Mouse (Mus musculus) CH12.LX (cell line): ENCODE measurements around the gene Fbxo42. TPM values are rescaled to one million over a fixed set of nuclear protein-coding genes. Genes with fewer than 3 reads are reported as not detected.

Experiments
- DNase-seq: peaks from one replicate; pipeline ENCODE4 v3.0.0-alpha.2; 2013; ENCODE audit errors: extremely low read depth
- H3K27ac ChIP-seq: 2 replicates; pipeline ENCODE4 v1.5.1; 2012; ENCODE audit warnings: low read depth, mild to moderate bottlenecking, control low read depth, moderate library complexity; ENCODE audit not compliant: insufficient read depth
- H3K27me3 ChIP-seq: replicated peaks from 2 replicates; pipeline ENCODE3; 2012; ENCODE audit warnings: inconsistent platforms
- H3K36me3 ChIP-seq, 2 experiments: replicated peaks in 1 of 2; 2 replicates each; pipeline versions ENCODE3 to v1.6.1; 2012; ENCODE audit warnings: inconsistent platforms in 1 of 2, low read length in 1 of 2, mild to moderate bottlenecking in 1 of 2, mixed read lengths in 1 of 2, moderate library complexity in 1 of 2; ENCODE audit not compliant: control insufficient read depth in 1 of 2, insufficient read depth in 1 of 2
- H3K4me1 ChIP-seq, 2 experiments: 2 replicates each; pipeline ENCODE4 v1.6.1; 2012; ENCODE audit warnings: inconsistent platforms in 1 of 2, moderate library complexity in 1 of 2; ENCODE audit not compliant: insufficient read depth in 2 of 2, control insufficient read depth in 1 of 2
- H3K4me2 ChIP-seq: 2 replicates; pipeline ENCODE4 v1.6.1; 2012; ENCODE audit warnings: low read depth, mild to moderate bottlenecking, control low read depth; ENCODE audit not compliant: poor library complexity, insufficient read depth, severe bottlenecking
- H3K4me3 ChIP-seq, 3 experiments: fragments of 150-350 bp in 1 of 3; sonication (generic) in 1 of 3; replicated peaks in 1 of 3; 2 replicates each; pipeline versions ENCODE3 to v1.5.1; 2011 to 2012; ENCODE audit warnings: low read depth in 2 of 3, low read length in 2 of 3, mild to moderate bottlenecking in 2 of 3, moderate library complexity in 2 of 3, control low read depth in 1 of 3, improper control_type of control experiment in 1 of 3, inconsistent platforms in 1 of 3, mixed read lengths in 1 of 3; ENCODE audit not compliant: poor library complexity in 1 of 3
- H3K79me2 ChIP-seq: replicated peaks from 2 replicates; pipeline ENCODE4 v1.6.1; 2012; ENCODE audit warnings: mild to moderate bottlenecking, moderate library complexity; ENCODE audit not compliant: control insufficient read depth, poor library complexity, insufficient read depth, severe bottlenecking; ENCODE audit errors: extremely low read depth
- H3K9ac ChIP-seq: 2 replicates; pipeline ENCODE4 v1.6.1; 2012; ENCODE audit warnings: low read depth, mild to moderate bottlenecking, control low read depth, moderate library complexity; ENCODE audit not compliant: insufficient read depth
- H3K9me3 ChIP-seq: replicated peaks from 2 replicates; pipeline ENCODE3; 2012; ENCODE audit warnings: low read length, inconsistent platforms, mixed read lengths
- BHLHE40 ChIP-seq: IDR thresholded peaks from 2 replicates; pipeline ENCODE4 v1.6.1; 2011; ENCODE audit warnings: mild to moderate bottlenecking, low read depth, low read length, improper control_type of control experiment
- CTCF ChIP-seq, 2 experiments: IDR thresholded peaks in 1 of 2; conservative IDR thresholded peaks in 1 of 2; 2 replicates each; pipeline ENCODE4 v1.5.1; 2011 to 2012; ENCODE audit warnings: low read depth in 2 of 2, low read length in 2 of 2, improper control_type of control experiment in 1 of 2, inconsistent platforms in 1 of 2, mild to moderate bottlenecking in 1 of 2, moderate library complexity in 1 of 2
- ELF1 ChIP-seq: IDR thresholded peaks from 2 replicates; pipeline ENCODE4 v1.6.1; 2014; ENCODE audit warnings: low read depth, mild to moderate bottlenecking, inconsistent platforms, low read length, improper control_type of control experiment
- JUN ChIP-seq: IDR thresholded peaks from 2 replicates; pipeline ENCODE4 v1.6.1; 2011; ENCODE audit warnings: low read depth, mild to moderate bottlenecking, low read length, improper control_type of control experiment, moderate library complexity; ENCODE audit not compliant: insufficient read depth
- KAT2A ChIP-seq: IDR thresholded peaks from 2 replicates; pipeline ENCODE4 v1.6.1; 2012; ENCODE audit warnings: low read length, improper control_type of control experiment, inconsistent platforms; ENCODE audit not compliant: insufficient replicate concordance
- MAX ChIP-seq: IDR thresholded peaks from 2 replicates; pipeline ENCODE4 v1.6.1; 2011; ENCODE audit warnings: low read length, improper control_type of control experiment
- MEF2A ChIP-seq: IDR thresholded peaks from 2 replicates; pipeline ENCODE4 v1.6.1; 2014; ENCODE audit warnings: low read depth, mild to moderate bottlenecking, inconsistent platforms, low read length, improper control_type of control experiment, borderline replicate concordance
- MXI1 ChIP-seq: IDR thresholded peaks from 2 replicates; pipeline ENCODE4 v1.6.1; 2011; ENCODE audit warnings: mild to moderate bottlenecking, low read depth, low read length, improper control_type of control experiment
- NRF1 ChIP-seq: IDR thresholded peaks from 2 replicates; pipeline ENCODE4 v1.6.1; 2014; ENCODE audit warnings: low read depth, mild to moderate bottlenecking, inconsistent platforms, low read length, improper control_type of control experiment, moderate library complexity
- POLR2AphosphoS2 ChIP-seq: IDR thresholded peaks from 2 replicates; pipeline ENCODE4 v1.6.1; 2011; ENCODE audit warnings: low read depth, low read length, improper control_type of control experiment
- TBP ChIP-seq: conservative IDR thresholded peaks from 2 replicates; pipeline ENCODE4 v1.6.1; 2011; ENCODE audit warnings: low read depth, low read length, improper control_type of control experiment
- dilution Hi-C: fragments of 300-500 bp; cut with MboI; formaldehyde crosslinking; loops from 2 replicates; pipeline ENCODE4 v1.14.3; 2020; ENCODE audit warnings: low sequenced_read_pairs; ENCODE audit not compliant: extremely low pct_unique_long_range_greater_than_20kb, extremely low pct_ligation_motif_present
- in situ Hi-C: fragments of 300-500 bp; cut with MboI; formaldehyde crosslinking; loops from 3 replicates; pipeline ENCODE4 v1.14.3; 2019; ENCODE audit warnings: low sequenced_read_pairs, low pct_ligation_motif_present, low pct_unique_long_range_greater_than_20kb, mixed read lengths
- polyA plus RNA-seq: library from polyadenylated mRNA; unstranded; fragments of >175 nt; gene quantifications from 2 replicates; pipeline ENCODE4 v1.2.1, GENCODE M21; 2012; ENCODE audit warnings: low read depth; ENCODE audit not compliant: insufficient read length
- total RNA-seq, 2 experiments: library from RNA; depleted of rRNA; stranded (reverse); fragments of 300-350 nt in 1 of 2; fragments of >200 nt in 1 of 2; gene quantifications; 2 replicates each; pipeline ENCODE4 v1.2.3; 2012 to 2014

Fbxo42 gene
- total and polyA plus RNA-seq, 3 experiments = 9.8 to 16.5 (median 14.4) TPM

- TF ChIP-seq ELF1 (no peak), MEF2A (0 out of 2 replicates have a peak, but pooled peaks have one; percentile 28), JUN (peak; percentile 71), CTCF (conservative IDR thresholded peaks at IDR 0.05 in 1 of 2, IDR thresholded peaks at IDR 0.05 in 1 of 2; ENCODE audit: low read depth in 2 of 2, low read length in 2 of 2) (0 out of 4 replicates have a peak, but pooled peaks of 1 of the 2 experiments have one; percentile 3)
These were observed 98.6 kb downstream of the Fbxo42 start (continued) for GRCm38 (mm10) chr4:141246089-141246997.

GRCm38 (mm10) chr4:141246998-141247350, 99.3 kb downstream of the Fbxo42 start:
- Histone ChIP-seq H3K9ac (no peak overlapping the region), H3K4me1 (peaks cover 13 to 17% of the 10 kb centered on the region in 2 experiments), H3K4me2 (0 out of 2 replicates have a peak overlapping the region, but pooled peaks have one; percentile 30), H3K4me3 (no peak overlapping the region), H3K9me3 (peaks cover 10% of the 10 kb centered on the region), H3K79me2 (no peaks in the 10 kb centered on the region), H3K36me3 (no peaks in the 10 kb centered on the region), H3K27ac (no peak overlapping the region), H3K27me3 (peaks cover 92% of the 10 kb centered on the region)
- TF ChIP-seq BHLHE40 = no peak
- no peak for TF ChIP-seq TBP
- no peak for TF ChIP-seq MXI1
- in situ Hi-C loops (no loop called here), dilution Hi-C loops (no loop called here)
- DNase-seq = no peak

GRCm38 (mm10) chr4:141247776-141248613, 100.3 kb downstream of the Fbxo42 start:
- TF ChIP-seq MEF2A (no peak), KAT2A (no peak), POLR2AphosphoS2 (no peak), NRF1 (0 out of 2 replicates have a peak, but pooled peaks have one; percentile 21), MAX (no peak)
- Histone ChIP-seq H3K36me3 (no peaks in the 10 kb centered on the region), H3K9ac (no peak overlapping the region), H3K27ac (no peak overlapping the region), H3K4me2 (no peak overlapping the region), H3K4me3 (no peak overlapping the region), H3K79me2 (no peaks in the 10 kb centered on the region), H3K9me3 (peaks cover 10% of the 10 kb centered on the region), H3K27me3 (peaks cover 92% of the 10 kb centered on the region), H3K4me1 (peaks cover 13 to 17% of the 10 kb centered on the region in 2 experiments)
- dilution Hi-C loops (no loop called here), in situ Hi-C loops (no loop called here)
- no peak for DNase-seq
